Mouse (Mus musculus) megakaryocyte, embryonic 14.5 days (primary cell): ENCODE measurements around the gene 5730455P16Rik. TPM values are rescaled to one million over a fixed set of nuclear protein-coding genes. Genes with fewer than 3 reads are reported as not detected.
"Not testable (repeated sequence)": the region's sequence is repeated elsewhere in the genome, so short reads cannot be mapped to it uniquely, and the experiment has no call there.

Source experiments
- H3K27me3 ChIP-seq: replicated peaks from 2 replicates; pipeline ENCODE3; 2012; ENCODE audit warnings: inconsistent platforms
- H3K36me3 ChIP-seq: replicated peaks from 2 replicates; pipeline ENCODE3; 2012; ENCODE audit warnings: low read length, inconsistent platforms, mixed read lengths
- H3K4me1 ChIP-seq: 2 replicates; pipeline ENCODE4 v1.6.1; 2012; ENCODE audit warnings: inconsistent platforms
- H3K4me3 ChIP-seq: replicated peaks from 2 replicates; pipeline ENCODE3; 2012; ENCODE audit warnings: moderate library complexity, mild to moderate bottlenecking, inconsistent platforms
- H3K9me3 ChIP-seq: 2 replicates; pipeline ENCODE4 v1.6.1; 2012; ENCODE audit warnings: inconsistent platforms
- FLI1 ChIP-seq: IDR thresholded peaks from 2 replicates; pipeline ENCODE4 v1.6.1; 2012; ENCODE audit warnings: low read length, inconsistent platforms, mixed read lengths
- GATA1 ChIP-seq: IDR thresholded peaks from 3 replicates; pipeline ENCODE4 v1.6.1; 2012; ENCODE audit warnings: mixed read lengths, low read length, inconsistent platforms, borderline replicate concordance
- polyA plus RNA-seq: library from polyadenylated mRNA; stranded (reverse); fragments of >175 nt; gene quantifications from 2 replicates; pipeline ENCODE4 v1.2.3, GENCODE M21; 2012; ENCODE audit warnings: low replicate concordance; ENCODE audit not compliant: insufficient read depth

5730455P16Rik gene
- polyA plus RNA-seq, 1 experiment, result 1.8 TPM

- H3K9me3 ChIP-seq, result no peaks in the 10 kb centered on the region
- no peak overlapping the region for H3K4me3 ChIP-seq
- H3K36me3 ChIP-seq, result peaks cover 100% of the 10 kb centered on the region
- H3K4me1 ChIP-seq, result peaks cover 15% of the 10 kb centered on the region
- no peaks in the 10 kb centered on the region for H3K27me3 ChIP-seq
- TF ChIP-seq FLI1 (no peak), GATA1 (no peak)
These were observed 18.8 kb upstream of the 5730455P16Rik start for GRCm38 (mm10) chr11:80396617-80397016.

DNA sequence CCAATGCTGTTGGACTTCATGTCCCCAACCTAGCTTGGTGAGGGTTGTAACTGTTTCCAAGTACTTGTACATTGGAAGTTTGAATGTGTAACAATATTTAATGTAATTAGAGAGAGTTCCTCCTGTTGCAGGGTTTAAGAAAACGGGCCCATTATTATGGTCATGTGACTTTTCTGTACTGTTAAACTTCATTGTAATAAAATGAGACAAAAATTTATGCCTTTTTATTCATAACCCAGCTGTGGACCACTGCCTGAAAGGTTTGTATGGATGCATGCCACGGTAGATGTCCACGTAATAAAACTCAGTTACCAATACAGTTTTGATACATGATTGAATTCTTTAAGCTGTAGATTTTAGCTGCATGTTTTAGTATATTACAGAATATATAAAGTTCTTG, 18.1 kb upstream of the 5730455P16Rik start:
- no peak for TF ChIP-seq FLI1
- H3K9me3 ChIP-seq, result no peaks in the 10 kb centered on the region
- H3K27me3 ChIP-seq, result no peaks in the 10 kb centered on the region
- peaks cover 100% of the 10 kb centered on the region for H3K36me3 ChIP-seq
- H3K4me1 ChIP-seq, result peaks cover 20% of the 10 kb centered on the region
- no peak overlapping the region for H3K4me3 ChIP-seq

DNA sequence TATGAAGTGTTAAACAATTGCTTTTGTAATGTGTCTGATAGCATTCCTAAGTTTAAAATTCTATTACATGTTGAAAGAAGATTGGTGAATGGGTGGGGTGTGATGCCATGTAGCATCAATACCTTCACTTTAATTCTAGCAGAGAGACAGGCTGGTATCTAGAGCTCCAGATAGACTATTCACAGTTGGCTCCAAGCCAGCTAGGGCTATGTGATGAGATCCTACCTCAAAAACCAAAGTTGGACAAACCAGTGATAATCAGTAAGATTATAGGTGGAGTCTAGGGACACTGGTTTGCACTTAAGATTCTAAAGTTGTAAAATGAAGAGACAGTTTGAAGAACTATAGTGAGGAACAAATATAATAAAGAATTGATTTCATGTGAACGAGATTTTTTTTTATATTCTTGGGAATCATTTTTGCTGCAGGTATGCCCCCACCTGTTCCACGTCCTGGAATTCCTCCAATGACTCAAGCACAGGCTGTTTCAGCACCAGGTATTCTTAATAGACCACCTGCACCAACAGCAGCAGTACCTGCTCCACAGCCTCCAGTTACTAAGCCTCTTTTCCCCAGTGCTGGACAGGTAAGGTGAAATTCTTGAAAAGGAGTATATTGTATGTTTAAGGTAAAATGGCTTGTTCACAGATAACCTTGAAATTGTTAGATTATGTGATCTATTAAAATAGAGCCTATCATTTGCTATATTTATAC, 13.7 kb upstream of the 5730455P16Rik start:
- no peak for TF ChIP-seq FLI1
- no peak for TF ChIP-seq GATA1
- H3K4me1 ChIP-seq, result peaks cover 36% of the 10 kb centered on the region

GRCm38 (mm10) chr11:80389885-80390284, 12.1 kb upstream of the 5730455P16Rik start:
- peaks cover 39% of the 10 kb centered on the region for H3K4me1 ChIP-seq
- H3K27me3 ChIP-seq, result no peaks in the 10 kb centered on the region
- H3K4me3 ChIP-seq, result no peak overlapping the region
- H3K36me3 ChIP-seq, result peaks cover 100% of the 10 kb centered on the region
- H3K9me3 ChIP-seq, result no peaks in the 10 kb centered on the region
- TF ChIP-seq GATA1, result no peak
- no peak for TF ChIP-seq FLI1

More for the DNA sequence above, 13.7 kb upstream of the 5730455P16Rik start:
- Histone ChIP-seq H3K27me3 (no peaks in the 10 kb centered on the region), H3K4me3 (no peak overlapping the region), H3K9me3 (no peaks in the 10 kb centered on the region), H3K36me3 (peaks cover 100% of the 10 kb centered on the region)

DNA sequence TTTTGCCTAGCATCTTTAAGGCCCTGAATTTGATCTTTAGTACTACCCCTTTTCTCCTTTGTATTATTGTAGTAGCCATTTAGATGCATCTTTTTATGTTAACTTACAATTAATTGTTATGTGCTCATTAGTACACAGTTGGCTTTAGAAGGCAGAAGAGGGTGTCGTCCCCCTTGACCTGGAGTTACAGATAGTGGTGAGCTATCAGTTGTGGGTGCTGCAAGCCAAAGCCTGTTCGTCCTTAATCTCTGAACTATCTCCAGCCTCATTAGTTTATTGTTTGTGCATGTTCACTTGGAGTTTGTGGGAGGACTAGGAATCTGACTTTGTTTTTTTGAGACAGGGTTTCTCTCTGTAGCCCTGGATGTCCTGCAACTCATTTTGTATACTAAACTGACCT, 9.0 kb upstream of the 5730455P16Rik start:
- no peaks in the 10 kb centered on the region for H3K27me3 ChIP-seq
- H3K9me3 ChIP-seq, result no peaks in the 10 kb centered on the region
- no peak for TF ChIP-seq GATA1
- no peak for TF ChIP-seq FLI1
- peaks cover 76% of the 10 kb centered on the region for H3K36me3 ChIP-seq
- H3K4me3 ChIP-seq, result peak overlapping the region; percentile 98
- peaks cover 41% of the 10 kb centered on the region for H3K4me1 ChIP-seq

GRCm38 (mm10) chr11:80385055-80385454, 7.2 kb upstream of the 5730455P16Rik start:
- peaks cover 38% of the 10 kb centered on the region for H3K4me1 ChIP-seq
- peak overlapping the region; percentile 98 for H3K4me3 ChIP-seq
- H3K27me3 ChIP-seq, result no peaks in the 10 kb centered on the region
- no peaks in the 10 kb centered on the region for H3K9me3 ChIP-seq
- TF ChIP-seq FLI1, result no peak
- no peak for TF ChIP-seq GATA1
- H3K36me3 ChIP-seq, result peaks cover 58% of the 10 kb centered on the region

- TF ChIP-seq FLI1, result no peak
- TF ChIP-seq GATA1, result no peak
- Histone ChIP-seq H3K9me3 (no peaks in the 10 kb centered on the region), H3K27me3 (no peaks in the 10 kb centered on the region), H3K36me3 (peaks cover 52% of the 10 kb centered on the region), H3K4me3 (peak overlapping the region; percentile 98), H3K4me1 (peaks cover 38% of the 10 kb centered on the region)
These were observed 6.6 kb upstream of the 5730455P16Rik start for GRCm38 (mm10) chr11:80384461-80384860.

DNA sequence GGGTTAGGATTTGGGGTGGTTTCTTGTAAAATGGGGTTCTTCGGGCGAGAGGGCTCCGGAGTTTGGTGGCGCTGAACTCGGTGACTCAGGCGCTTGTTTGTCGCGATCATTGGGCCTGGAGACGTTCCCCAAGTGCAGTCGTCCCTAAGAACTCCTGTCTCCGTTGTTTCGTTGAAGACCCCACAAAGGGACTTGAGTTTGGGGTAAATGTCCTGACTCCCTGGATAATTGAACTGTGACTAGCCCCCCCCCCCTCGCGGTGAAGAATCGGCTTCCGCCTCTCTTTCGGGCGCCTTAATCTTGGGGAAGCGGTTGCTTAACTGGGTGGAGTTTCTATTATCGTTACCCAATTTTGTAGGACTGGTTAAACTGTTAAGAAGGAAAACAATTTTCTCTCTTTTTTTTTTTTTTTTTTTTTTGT, 5.8 kb upstream of the 5730455P16Rik start:
- H3K27me3 ChIP-seq, result no peaks in the 10 kb centered on the region
- H3K36me3 ChIP-seq, result peaks cover 44% of the 10 kb centered on the region
- H3K4me1 ChIP-seq, result peaks cover 34% of the 10 kb centered on the region
- no peaks in the 10 kb centered on the region for H3K9me3 ChIP-seq
- TF ChIP-seq FLI1 (no peak), GATA1 (no peak)
- H3K4me3 ChIP-seq, result peak overlapping the region; percentile 98

- no peaks in the 10 kb centered on the region for H3K27me3 ChIP-seq
- H3K4me1 ChIP-seq, result peaks cover 37% of the 10 kb centered on the region
- TF ChIP-seq GATA1 (peak; percentile 56; the same call in 1 of the 3 replicates), FLI1 (no peak)
- H3K9me3 ChIP-seq, result no peaks in the 10 kb centered on the region
- peaks cover 39% of the 10 kb centered on the region for H3K36me3 ChIP-seq
- H3K4me3 ChIP-seq, result peak within 1 kb of the TSS; percentile 98
These were observed 5.3 kb upstream of the 5730455P16Rik start, which contains the start of gene Zfp207 for GRCm38 (mm10) chr11:80383019-80383625. Gene Zfp207, plus strand, starts transcription at chr11:80383279.

GRCm38 (mm10) chr11:80382626-80383018, 4.8 kb upstream of the 5730455P16Rik start:
- Histone ChIP-seq H3K4me1 (peaks cover 35% of the 10 kb centered on the region), H3K36me3 (peaks cover 34% of the 10 kb centered on the region), H3K27me3 (no peaks in the 10 kb centered on the region), H3K4me3 (peak overlapping the region; percentile 98), H3K9me3 (no peaks in the 10 kb centered on the region)
- TF ChIP-seq FLI1, result no peak
- peak; percentile 100 for TF ChIP-seq GATA1

GRCm38 (mm10) chr11:80379184-80379583, 1.4 kb upstream of the 5730455P16Rik start:
- H3K9me3 ChIP-seq, H3K27me3 ChIP-seq, H3K4me3 ChIP-seq: not testable (repeated sequence)
- peaks cover 30% of the 10 kb centered on the region for H3K4me1 ChIP-seq
- peaks cover 22% of the 10 kb centered on the region for H3K36me3 ChIP-seq

- H3K27me3 ChIP-seq, H3K9me3 ChIP-seq: not testable (repeated sequence)
- peak overlapping the region; percentile 95 for H3K4me3 ChIP-seq
- H3K4me1 ChIP-seq, result peaks cover 30% of the 10 kb centered on the region
- H3K36me3 ChIP-seq, result peaks cover 28% of the 10 kb centered on the region
These were observed 726 bp upstream of the 5730455P16Rik start for GRCm38 (mm10) chr11:80378452-80379068.
